Mouse (Mus musculus): ENCODE measurements around the gene Cerk.
"Not testable (repeated sequence)": the region's sequence is repeated elsewhere in the genome, so short reads cannot be mapped to it uniquely, and the experiment has no call there.

The Cerk gene

DNA sequence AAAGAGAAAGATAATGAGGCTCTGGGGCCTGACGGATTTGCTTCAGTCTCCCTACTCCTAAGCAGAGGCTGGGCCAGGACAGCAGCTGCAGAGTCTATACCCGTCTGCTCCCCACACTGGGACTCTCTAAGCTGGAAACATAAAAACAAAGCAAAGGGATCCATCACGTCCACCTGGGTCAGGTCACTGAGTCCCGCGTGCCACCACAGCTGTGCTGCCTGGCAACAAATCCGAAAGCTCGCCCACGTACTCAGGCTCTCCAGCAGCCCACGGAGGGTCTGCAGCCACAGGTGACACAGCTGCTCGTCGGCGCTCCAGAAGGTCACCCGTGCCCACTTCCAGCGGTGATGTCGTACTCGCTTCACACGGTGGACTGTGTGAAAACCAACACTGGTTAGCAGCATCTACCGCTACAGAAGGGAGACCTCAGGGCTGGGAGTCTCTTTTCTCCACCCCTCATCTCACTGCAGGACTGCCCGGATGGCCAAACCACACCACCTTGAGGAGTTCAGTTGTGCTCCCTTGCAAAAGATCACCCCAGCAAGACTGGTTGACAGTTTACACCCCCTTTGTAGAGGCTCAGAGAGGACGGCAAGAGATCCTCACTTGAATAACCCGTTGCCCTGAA, 21.1 kb downstream of the Cerk start:
- no peak for DNase-seq (ENCODE audit: low spot score in 2 of 2)

- not testable (repeated sequence) for DNase-seq (ENCODE audit: low spot score in 2 of 2)
Observed at GRCm38 (mm10) chr15:86161800-86162199, 24.1 kb downstream of the Cerk start.

DNA sequence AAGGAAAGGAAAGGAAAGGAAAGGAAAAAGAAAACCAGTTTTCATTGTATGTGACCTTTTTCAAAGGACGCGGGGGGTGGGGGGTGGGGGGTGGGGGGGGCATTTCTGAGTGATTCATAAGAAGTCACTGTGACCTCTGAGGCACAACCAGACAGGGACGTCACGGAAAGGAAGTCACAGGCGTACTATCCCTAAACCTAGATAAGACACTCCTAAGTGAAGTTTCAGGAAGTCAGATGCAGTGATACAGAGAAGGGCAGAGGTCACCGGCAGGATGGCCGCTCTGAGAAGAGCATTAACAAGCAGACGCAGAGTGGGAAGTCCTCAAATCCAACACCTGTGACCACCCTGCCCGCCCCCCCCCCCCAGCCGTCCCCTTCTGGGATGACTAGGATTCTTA, 25.0 kb downstream of the Cerk start:
- no peak for DNase-seq (ENCODE audit: low spot score in 2 of 2)

GRCm38 (mm10) chr15:86159719-86160118, 26.2 kb downstream of the Cerk start:
- DNase-seq (ENCODE audit: low spot score in 2 of 2), result no peak

DNA sequence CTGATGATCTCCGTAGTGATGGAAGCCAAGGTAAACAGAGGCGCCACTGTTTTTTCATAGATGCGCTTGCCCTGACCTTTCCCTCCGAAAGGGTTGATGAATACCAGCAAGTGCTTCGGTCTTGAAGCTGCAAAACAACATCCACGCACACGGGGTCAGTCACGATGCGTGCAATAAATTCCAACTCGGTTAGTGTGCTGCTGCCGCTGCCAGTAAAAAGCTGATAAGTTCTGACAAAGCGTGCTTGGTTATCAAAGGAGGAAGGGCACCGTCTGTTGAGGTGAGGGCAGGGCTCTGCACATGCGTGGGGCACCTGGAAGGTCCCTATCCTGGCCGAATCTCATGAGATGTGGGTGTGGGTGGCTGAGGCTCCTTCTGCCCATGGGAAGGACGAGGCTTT, 26.8 kb downstream of the Cerk start:
- no peak for DNase-seq (ENCODE audit: low spot score in 2 of 2)

DNA sequence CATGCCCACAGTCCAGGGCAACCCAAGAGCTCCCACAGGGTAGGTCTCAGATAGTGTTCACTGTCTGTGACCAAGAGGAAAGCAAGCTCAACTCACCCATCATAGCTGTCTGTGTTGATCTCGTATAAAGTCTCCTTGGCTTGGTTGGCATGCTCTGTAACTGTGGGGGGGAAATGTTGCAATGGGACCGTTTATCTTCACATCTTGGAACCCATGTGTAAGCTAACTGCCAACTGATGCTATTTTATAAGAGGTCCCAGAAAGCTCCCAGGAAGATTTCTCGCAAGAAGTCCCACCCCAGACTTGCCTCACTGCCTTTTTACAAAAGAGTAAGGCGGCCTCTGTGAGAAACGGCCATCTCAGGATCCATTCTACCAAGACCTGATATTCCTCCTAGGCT, 29.4 kb downstream of the Cerk start:
- DNase-seq (ENCODE audit: low spot score in 2 of 2), result no peak

GRCm38 (mm10) chr15:86153481-86153960, 32.4 kb downstream of the Cerk start:
- DNase-seq (ENCODE audit: low spot score in 2 of 2), result no peak

DNA sequence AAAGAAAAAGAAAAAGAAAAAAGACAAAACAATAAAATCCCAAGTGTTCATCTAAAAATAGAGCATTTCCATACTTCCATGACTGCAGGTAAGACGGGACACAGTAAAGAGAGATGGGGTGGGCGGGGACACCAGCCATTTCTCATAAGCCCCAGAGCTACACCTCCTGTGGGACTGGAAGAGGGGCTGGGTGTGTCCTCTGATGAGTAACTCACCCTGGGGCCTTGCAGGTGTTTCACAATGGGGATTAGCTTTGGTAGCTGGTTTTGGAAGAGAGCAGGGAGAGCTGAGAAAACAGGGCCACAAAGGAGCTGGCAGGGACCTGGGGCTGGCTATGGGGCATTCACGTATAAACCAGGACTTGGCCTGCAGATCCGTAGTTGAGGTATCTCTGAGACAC, 35.3 kb downstream of the Cerk start:
- DNase-seq (ENCODE audit: low spot score in 2 of 2), result no peak

GRCm38 (mm10) chr15:86146922-86147321, 39.0 kb downstream of the Cerk start:
- DNase-seq (ENCODE audit: low spot score in 2 of 2), result no peak

GRCm38 (mm10) chr15:86145046-86145445, 40.9 kb downstream of the Cerk start:
- no peak for DNase-seq (ENCODE audit: low spot score in 2 of 2)

GRCm38 (mm10) chr15:86144577-86144976, 41.4 kb downstream of the Cerk start:
- no peak for DNase-seq (ENCODE audit: low spot score in 2 of 2)

DNA sequence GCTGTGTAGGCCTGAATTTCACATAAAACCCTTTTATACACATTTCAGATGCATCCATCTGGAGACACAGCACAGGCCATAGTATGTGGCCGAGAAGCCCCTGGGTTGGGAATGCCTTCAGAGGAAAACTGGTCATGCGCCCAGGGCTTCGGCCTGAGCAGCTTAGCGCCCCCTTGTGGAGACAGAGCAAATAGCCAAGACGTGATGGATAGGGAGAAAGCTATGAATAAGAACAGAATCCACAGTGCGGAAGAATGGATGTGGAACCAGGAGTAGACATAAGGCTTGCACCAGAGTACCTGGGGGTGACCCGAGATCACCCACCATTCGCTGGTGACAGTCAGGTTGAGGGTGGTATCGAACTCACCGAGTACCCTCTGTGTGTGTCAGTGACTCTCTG, 45.6 kb downstream of the Cerk start:
- DNase-seq (ENCODE audit: low spot score in 2 of 2), result peak; percentile 73 to 80

DNA sequence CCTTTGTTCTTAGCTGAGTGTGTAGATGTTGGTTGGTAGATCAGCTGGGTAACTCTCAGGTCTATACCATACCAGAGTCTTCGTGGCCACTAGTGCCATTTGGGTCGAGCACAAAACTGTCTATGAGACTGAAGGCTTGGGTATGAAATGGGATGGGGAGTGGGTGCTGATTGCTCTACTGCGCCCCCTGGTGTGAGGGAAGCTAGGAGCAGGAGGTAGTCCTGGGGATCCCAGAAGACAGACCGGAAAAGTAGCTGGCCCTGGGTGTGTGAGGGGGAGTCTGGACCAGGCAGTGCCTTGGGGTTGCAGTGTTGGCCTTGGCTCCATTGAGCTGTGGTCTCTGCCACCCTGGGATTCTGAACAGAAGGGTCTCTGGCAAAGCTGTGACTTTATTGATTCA, 48.3 kb downstream of the Cerk start:
- DNase-seq (ENCODE audit: low spot score in 2 of 2), result no peak

GRCm38 (mm10) chr15:86134941-86135783, 50.8 kb downstream of the Cerk start:
- peak; percentile 89 to 94 for DNase-seq (ENCODE audit: low spot score in 2 of 2)

DNA sequence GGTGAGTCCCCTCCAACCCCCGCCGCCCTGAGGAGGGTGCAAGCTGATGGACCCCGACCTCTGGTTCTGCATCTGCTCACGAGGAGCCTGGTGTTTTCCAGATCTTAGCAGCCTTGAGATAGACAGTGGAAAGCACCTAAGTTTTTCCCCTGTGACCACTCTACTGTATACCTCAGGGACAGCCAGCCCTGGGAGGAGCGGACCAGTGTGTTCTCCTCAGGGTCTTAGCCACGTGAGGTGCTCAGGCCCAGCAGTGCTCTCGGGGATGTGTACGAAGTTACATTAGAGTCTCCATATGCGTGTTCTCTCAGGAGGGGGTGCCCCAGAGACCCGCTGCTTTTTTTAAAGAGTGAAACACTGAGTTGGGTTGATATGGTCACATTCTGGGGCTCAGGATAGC, 55.3 kb downstream of the Cerk start:
- no peak for DNase-seq (ENCODE audit: low spot score in 2 of 2)

- DNase-seq (ENCODE audit: low spot score in 2 of 2), result no peak
Observed at GRCm38 (mm10) chr15:86129036-86129435, 56.9 kb downstream of the Cerk start.

DNA sequence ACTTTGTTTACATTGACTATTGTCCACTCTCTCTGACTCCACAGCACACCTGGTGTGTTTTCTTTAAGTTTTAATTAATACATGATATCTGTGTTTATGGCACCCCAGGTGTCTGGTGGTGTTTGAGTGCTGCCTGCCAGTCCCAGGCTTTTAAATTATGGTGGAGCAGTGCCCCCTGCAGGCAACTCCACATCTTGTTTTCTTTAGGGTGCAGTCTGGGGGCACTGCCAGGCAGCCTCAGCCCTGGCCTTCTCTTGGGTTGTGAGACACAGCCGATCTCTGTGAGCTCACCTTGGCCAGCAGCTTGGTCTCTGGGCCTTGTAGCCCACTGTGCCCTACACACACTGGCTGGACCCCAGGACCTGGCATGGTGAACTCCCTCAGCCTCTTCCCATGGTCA, 61.6 kb downstream of the Cerk start:
- DNase-seq (ENCODE audit: low spot score in 2 of 2), result peak; percentile 80 to 85

DNA sequence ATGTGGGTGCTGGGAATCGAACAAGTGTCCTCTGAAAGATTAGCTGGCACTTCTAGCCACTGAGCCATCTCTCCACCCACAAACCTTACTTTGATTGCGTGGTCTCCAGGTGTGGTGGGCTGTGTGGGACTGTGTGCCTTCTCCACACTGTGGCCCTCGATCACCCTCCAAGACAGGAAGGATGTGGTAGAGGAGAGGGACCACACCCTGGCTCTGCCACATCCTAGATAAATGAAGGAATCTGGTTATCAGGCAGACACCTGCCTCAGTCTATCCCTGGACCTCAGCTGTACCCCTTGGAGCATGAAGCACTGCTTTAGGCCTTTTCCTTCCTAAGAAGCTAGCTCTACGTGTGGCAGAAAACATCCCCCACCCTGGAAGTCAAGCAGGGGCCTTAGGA, 62.5 kb downstream of the Cerk start:
- no peak for DNase-seq (ENCODE audit: low spot score in 2 of 2)

- peak in 1 of 2 experiments; percentile 61 for DNase-seq (ENCODE audit: low spot score in 2 of 2)
Observed at GRCm38 (mm10) chr15:86122261-86122949, 63.5 kb downstream of the Cerk start.

GRCm38 (mm10) chr15:86119186-86119585, 66.8 kb downstream of the Cerk start:
- DNase-seq (ENCODE audit: low spot score in 2 of 2), result no peak

GRCm38 (mm10) chr15:86117115-86118100, 68.5 kb downstream of the Cerk start:
- DNase-seq (ENCODE audit: low spot score in 2 of 2), result no peak
